Mouse (Mus musculus): Measurements from ENCODE around the gene Adcy5.

DNA sequence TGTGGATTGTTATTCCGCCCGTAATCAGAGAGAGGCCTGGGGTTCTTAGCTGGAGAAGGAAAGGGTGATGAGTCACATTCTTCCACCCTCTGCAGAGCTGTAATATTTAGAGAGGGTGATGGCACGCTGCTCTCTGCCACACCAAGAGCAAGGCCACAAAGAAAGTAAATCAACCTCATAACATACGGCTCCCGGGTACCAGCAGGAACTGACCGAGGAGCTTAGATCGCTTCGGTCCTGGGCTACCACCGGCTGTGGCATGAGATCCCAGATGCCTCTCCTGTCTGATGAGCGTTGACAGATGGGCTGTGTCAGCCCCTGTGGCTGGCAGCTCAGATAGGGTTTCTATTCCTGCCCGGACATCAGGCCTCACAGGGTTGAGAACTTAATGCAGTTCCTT lies 101.3 kb downstream of the Adcy5 start:
- TF ChIP-seq POLR2A (IDR thresholded peaks at IDR 0.05; ENCODE audit: control insufficient read depth, low read depth, low read length) (no peak), CTCF (IDR thresholded peaks at IDR 0.05; ENCODE audit: control insufficient read depth, insufficient read depth, insufficient replicate concordance, low read depth, low read length) (no peak)
